Mouse (Mus musculus): ENCODE measurements at regions not wholly inside any gene's neighbourhood (a gene's known extent, or its start where the extent isn't known, plus 50 kb on each side); places are given as distances from the start of the nearest gene placed in this dataset.

- Histone ChIP-seq H3K4me1 (no peaks in the 10 kb centered on the region), H3K4me2 (no peak overlapping the region), H3K36me3 (ENCODE audit: poor library complexity, severe bottlenecking) (no peaks in the 10 kb centered on the region), H3K27me3 (no peaks in the 10 kb centered on the region), H3K4me3 (no peak overlapping the region), H3K9me3 (replicated peaks) (no peaks in the 10 kb centered on the region), H3K9ac (no peak overlapping the region), H3K27ac (no peak overlapping the region)
- 70% methylated on average over 3 of the region's 3 CpGs for WGBS
- ATAC-seq, result no peak
Measured at GRCm38 (mm10) chr14:99763336-99763735, 464.8 kb downstream of the Klf5 start.

- H3K4me3 ChIP-seq, result no peak overlapping the region
- WGBS, result 94% methylated on average over 1 of the region's 1 CpGs
- H3K27me3 ChIP-seq, result no peaks in the 10 kb centered on the region
- H3K4me2 ChIP-seq, result no peak overlapping the region
- no peak overlapping the region for H3K27ac ChIP-seq
- H3K9ac ChIP-seq, result no peak overlapping the region
- H3K4me1 ChIP-seq, result no peaks in the 10 kb centered on the region
- no peaks in the 10 kb centered on the region for H3K36me3 ChIP-seq (ENCODE audit: poor library complexity, severe bottlenecking)
- no peak for ATAC-seq
- no peaks in the 10 kb centered on the region for H3K9me3 ChIP-seq (replicated peaks)
Measured at GRCm38 (mm10) chr14:99771009-99771408, 472.5 kb downstream of the Klf5 start.

DNA sequence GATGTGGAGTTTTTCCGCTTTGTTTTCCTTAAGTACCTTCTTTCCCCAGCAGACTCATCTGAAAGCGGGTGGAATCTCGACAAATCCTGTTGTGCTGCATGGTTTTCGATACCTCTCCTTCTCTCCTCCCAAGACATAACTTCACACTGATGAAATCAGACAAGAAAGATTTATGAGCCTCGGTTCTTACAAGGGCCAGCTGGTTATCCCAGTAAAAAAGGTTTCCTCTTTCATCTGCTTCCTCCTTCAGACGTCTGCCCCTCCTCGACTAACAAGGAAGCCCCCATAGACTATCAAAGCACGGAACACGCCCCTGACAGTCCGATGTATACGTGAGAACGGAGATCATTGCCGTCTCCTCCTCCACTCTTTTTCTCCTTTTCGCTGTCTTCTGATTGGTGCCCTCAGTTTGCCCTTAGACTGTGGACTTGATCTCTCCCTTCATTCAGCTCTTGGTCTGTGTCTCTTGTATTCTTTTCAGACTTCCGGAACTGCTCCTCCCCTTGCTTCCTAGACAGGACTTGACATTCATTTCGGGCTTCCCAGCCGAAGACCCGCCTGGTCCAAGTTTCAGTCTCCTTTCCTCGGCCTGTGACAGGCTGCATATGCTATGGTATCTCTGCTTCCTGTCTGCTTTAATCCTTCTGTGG, 474.4 kb downstream of the Klf5 start:
- Histone ChIP-seq H3K27me3 (no peaks in the 10 kb centered on the region), H3K4me1 (no peaks in the 10 kb centered on the region), H3K36me3 (ENCODE audit: poor library complexity, severe bottlenecking) (no peaks in the 10 kb centered on the region), H3K9me3 (replicated peaks) (no peaks in the 10 kb centered on the region), H3K9ac (no peak overlapping the region), H3K27ac (no peak overlapping the region), H3K4me3 (no peak overlapping the region), H3K4me2 (no peak overlapping the region)
- WGBS, result 90% methylated on average over 19 of the region's 19 CpGs
- no peak for ATAC-seq

DNA sequence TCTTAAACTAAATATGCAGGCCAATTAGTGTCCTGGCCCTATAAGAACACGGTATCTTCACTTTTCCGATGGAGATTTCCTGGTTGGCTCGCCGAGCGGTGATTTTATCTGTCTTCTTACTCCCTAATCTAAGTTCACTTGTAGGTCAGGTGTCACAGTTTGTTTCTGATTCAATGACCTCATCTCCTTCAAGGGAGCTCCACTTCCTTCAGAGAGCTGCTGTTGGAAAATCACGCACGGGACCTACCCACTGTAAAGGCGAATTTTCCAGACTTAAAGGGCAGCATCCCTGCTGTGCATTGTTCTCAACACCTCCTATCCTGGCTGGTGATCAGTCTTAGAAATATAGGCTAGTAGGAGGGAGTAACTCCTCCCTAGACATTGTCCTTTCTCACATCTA, 480.0 kb downstream of the Klf5 start:
- H3K4me1 ChIP-seq, result no peaks in the 10 kb centered on the region
- WGBS, result 47% methylated on average over 8 of the region's 8 CpGs

DNA sequence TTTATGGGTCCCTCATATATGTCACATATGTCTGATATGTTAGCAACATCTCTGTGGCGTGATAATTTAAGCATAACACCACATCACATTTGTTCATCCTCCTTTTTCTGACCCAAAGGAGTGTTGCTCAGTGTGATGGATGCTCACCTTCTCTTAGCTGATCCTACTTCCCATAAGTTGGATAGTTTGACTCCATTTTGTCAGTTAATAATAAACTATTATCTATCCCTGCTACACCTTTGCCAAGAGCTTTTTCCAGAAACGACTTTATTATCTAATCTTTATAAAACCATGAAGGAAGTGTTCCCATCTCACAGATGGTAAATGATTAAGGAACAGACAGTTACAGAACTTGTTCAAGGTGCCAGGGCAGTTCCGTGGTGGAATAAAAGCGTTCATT, 480.5 kb downstream of the Klf5 start:
- no peak overlapping the region for H3K27ac ChIP-seq
- no peak overlapping the region for H3K4me2 ChIP-seq
- WGBS, result 86% methylated on average over 4 of the region's 4 CpGs
- H3K36me3 ChIP-seq (ENCODE audit: poor library complexity, severe bottlenecking), result no peaks in the 10 kb centered on the region
- H3K27me3 ChIP-seq, result no peaks in the 10 kb centered on the region
- no peak for ATAC-seq
- H3K9me3 ChIP-seq (replicated peaks), result no peaks in the 10 kb centered on the region
- H3K4me1 ChIP-seq, result no peaks in the 10 kb centered on the region
- H3K9ac ChIP-seq, result no peak overlapping the region
- no peak overlapping the region for H3K4me3 ChIP-seq

More for the DNA sequence above, 480.0 kb downstream of the Klf5 start:
- Histone ChIP-seq H3K27ac (no peak overlapping the region), H3K9me3 (replicated peaks) (no peaks in the 10 kb centered on the region), H3K9ac (no peak overlapping the region), H3K4me3 (no peak overlapping the region), H3K27me3 (no peaks in the 10 kb centered on the region), H3K36me3 (ENCODE audit: poor library complexity, severe bottlenecking) (no peaks in the 10 kb centered on the region), H3K4me2 (no peak overlapping the region)
- ATAC-seq, result no peak

DNA sequence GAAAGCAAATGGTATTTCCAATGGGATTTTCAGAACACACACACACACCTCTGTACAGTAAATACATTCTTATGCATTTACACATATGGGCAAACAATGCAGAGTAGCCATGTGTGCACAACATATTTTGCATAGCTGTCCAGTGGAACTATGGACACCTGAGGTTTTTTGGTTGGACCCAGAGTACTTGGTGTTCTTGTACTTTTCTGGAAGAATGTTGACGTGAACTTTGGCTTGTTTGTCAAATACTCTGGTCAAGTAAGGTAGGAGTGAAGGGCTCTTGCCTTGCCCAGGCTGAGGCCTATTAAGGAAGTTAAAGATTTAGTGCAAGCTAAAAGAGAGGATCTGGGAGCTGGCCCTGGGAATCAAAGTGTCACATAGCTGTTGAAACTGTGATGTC, 485.2 kb downstream of the Klf5 start:
- Histone ChIP-seq H3K4me1 (no peaks in the 10 kb centered on the region), H3K4me2 (no peak overlapping the region), H3K9ac (no peak overlapping the region), H3K4me3 (no peak overlapping the region), H3K27me3 (no peaks in the 10 kb centered on the region), H3K36me3 (ENCODE audit: poor library complexity, severe bottlenecking) (no peaks in the 10 kb centered on the region), H3K27ac (no peak overlapping the region), H3K9me3 (replicated peaks) (no peaks in the 10 kb centered on the region)
- ATAC-seq, result no peak
- 84% methylated on average over 1 of the region's 1 CpGs for WGBS

- H3K27ac ChIP-seq, result no peak overlapping the region
- no peaks in the 10 kb centered on the region for H3K27me3 ChIP-seq
Measured at GRCm38 (mm10) chr14:99785106-99785505, 486.6 kb downstream of the Klf5 start.

DNA sequence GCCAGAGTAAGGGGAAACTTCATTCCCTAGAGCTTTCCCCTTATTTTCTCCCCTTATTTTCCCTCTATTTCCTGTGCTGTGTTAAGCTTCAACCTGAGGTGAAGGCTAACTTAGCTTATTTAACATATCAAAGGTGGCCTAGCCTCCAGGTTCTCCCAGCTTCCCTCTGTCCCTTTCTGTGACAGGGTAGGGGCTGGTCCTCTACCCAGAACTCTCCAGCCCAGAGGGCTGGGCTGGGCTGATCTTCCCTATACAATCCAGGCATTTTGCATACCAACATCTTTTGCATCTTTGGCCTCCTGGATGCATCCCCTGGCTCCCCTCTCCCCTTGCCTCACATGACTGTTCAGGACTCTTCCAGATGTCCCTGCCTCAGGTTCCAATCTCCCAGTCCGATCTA, 487.9 kb downstream of the Klf5 start:
- Histone ChIP-seq H3K9me3 (replicated peaks) (no peaks in the 10 kb centered on the region), H3K4me1 (no peaks in the 10 kb centered on the region), H3K27me3 (no peaks in the 10 kb centered on the region), H3K36me3 (ENCODE audit: poor library complexity, severe bottlenecking) (no peaks in the 10 kb centered on the region), H3K27ac (no peak overlapping the region), H3K9ac (no peak overlapping the region), H3K4me2 (no peak overlapping the region), H3K4me3 (no peak overlapping the region)
- no peak for ATAC-seq
- 89% methylated on average over 1 of the region's 1 CpGs for WGBS

More at GRCm38 (mm10) chr14:99785106-99785505, 486.6 kb downstream of the Klf5 start:
- no peak for ATAC-seq
- Histone ChIP-seq H3K9me3 (replicated peaks) (no peaks in the 10 kb centered on the region), H3K4me1 (no peaks in the 10 kb centered on the region), H3K4me3 (no peak overlapping the region), H3K9ac (no peak overlapping the region), H3K4me2 (no peak overlapping the region), H3K36me3 (ENCODE audit: poor library complexity, severe bottlenecking) (no peaks in the 10 kb centered on the region)
- WGBS, result 87% methylated on average over 5 of the region's 5 CpGs

DNA sequence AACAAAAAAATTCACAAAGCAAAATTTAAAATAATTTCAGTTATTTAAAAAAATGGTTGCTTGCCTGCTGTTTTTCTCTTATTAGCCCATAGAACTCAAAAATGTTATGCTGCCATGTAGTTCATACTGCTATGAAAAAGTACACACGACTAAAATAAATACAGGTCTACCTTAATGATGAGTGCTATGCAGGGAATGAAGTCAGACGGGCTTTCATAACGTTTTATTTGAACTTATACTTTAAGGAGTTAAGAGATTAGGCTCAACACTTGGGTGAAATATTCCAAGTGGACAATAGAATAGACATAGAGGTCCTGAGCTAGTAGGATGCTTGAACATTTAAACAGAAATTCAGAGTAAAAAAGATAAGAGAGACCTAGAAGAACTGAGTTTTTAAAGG, 489.7 kb downstream of the Klf5 start:
- no peak overlapping the region for H3K4me3 ChIP-seq

GRCm38 (mm10) chr14:99796293-99796692, 488.2 kb downstream of the Klf12 start:
- Histone ChIP-seq H3K4me2 (no peak overlapping the region), H3K27ac (no peak overlapping the region), H3K27me3 (no peaks in the 10 kb centered on the region), H3K9ac (no peak overlapping the region), H3K9me3 (replicated peaks) (no peaks in the 10 kb centered on the region), H3K4me3 (no peak overlapping the region), H3K4me1 (no peaks in the 10 kb centered on the region), H3K36me3 (ENCODE audit: poor library complexity, severe bottlenecking) (no peaks in the 10 kb centered on the region)
- ATAC-seq, result no peak
- 72% methylated on average over 4 of the region's 4 CpGs for WGBS

More for the DNA sequence above, 489.7 kb downstream of the Klf5 start:
- Histone ChIP-seq H3K4me2 (no peak overlapping the region), H3K9me3 (replicated peaks) (no peaks in the 10 kb centered on the region), H3K27me3 (no peaks in the 10 kb centered on the region), H3K27ac (no peak overlapping the region), H3K9ac (no peak overlapping the region), H3K4me1 (no peaks in the 10 kb centered on the region), H3K36me3 (ENCODE audit: poor library complexity, severe bottlenecking) (no peaks in the 10 kb centered on the region)
- ATAC-seq, result no peak
- WGBS, result 86% methylated on average over 3 of the region's 3 CpGs

DNA sequence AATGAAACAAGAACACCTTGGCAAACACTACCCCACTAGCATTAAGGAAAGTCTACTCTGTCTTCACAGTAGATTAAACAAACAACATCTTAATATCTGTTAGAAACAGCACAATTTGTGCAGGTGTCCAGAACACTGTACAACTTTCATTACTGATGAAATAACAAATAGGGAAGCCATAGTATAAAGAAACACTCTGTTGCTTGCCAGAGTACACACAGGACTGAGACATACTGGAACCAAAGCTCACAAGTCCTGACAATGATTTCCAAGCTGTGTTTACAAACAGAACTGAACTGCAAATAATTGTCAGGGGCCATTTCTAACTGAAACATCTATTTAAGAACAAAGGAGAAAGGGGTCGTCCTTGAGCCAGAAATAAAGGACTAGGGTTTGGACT, 478.4 kb downstream of the Klf12 start:
- Histone ChIP-seq H3K4me1 (no peaks in the 10 kb centered on the region), H3K4me3 (no peak overlapping the region), H3K9me3 (replicated peaks) (no peaks in the 10 kb centered on the region), H3K4me2 (no peak overlapping the region), H3K9ac (no peak overlapping the region), H3K27me3 (no peaks in the 10 kb centered on the region), H3K36me3 (ENCODE audit: poor library complexity, severe bottlenecking) (no peaks in the 10 kb centered on the region), H3K27ac (no peak overlapping the region)
- 45% methylated on average over 1 of the region's 1 CpGs for WGBS
- ATAC-seq, result no peak

GRCm38 (mm10) chr14:99806599-99806998, 477.9 kb downstream of the Klf12 start:
- Histone ChIP-seq H3K4me2 (no peak overlapping the region), H3K27ac (no peak overlapping the region), H3K9ac (no peak overlapping the region), H3K27me3 (no peaks in the 10 kb centered on the region), H3K4me1 (no peaks in the 10 kb centered on the region), H3K9me3 (replicated peaks) (no peaks in the 10 kb centered on the region), H3K36me3 (ENCODE audit: poor library complexity, severe bottlenecking) (no peaks in the 10 kb centered on the region), H3K4me3 (no peak overlapping the region)
- no peak for ATAC-seq
- 46% methylated on average over 5 of the region's 5 CpGs for WGBS

GRCm38 (mm10) chr14:99812741-99813485, 471.6 kb downstream of the Klf12 start:
- Histone ChIP-seq H3K36me3 (ENCODE audit: poor library complexity, severe bottlenecking) (no peaks in the 10 kb centered on the region), H3K27ac (no peak overlapping the region), H3K9ac (no peak overlapping the region), H3K4me1 (no peaks in the 10 kb centered on the region), H3K9me3 (replicated peaks) (no peaks in the 10 kb centered on the region), H3K27me3 (no peaks in the 10 kb centered on the region), H3K4me2 (no peak overlapping the region), H3K4me3 (no peak overlapping the region)
- WGBS, result 90% methylated on average over 6 of the region's 6 CpGs
- ATAC-seq, result no peak
